Mouse (Mus musculus) frontal cortex, adult (tissue): ENCODE measurements at regions not wholly inside any gene's neighbourhood (a gene's known extent, or its start where the extent isn't known, plus 50 kb on each side); places are given as distances from the start of the nearest gene placed in this dataset.

Experiments
- ATAC-seq: cut with Nextera tagmentation; 2 replicates; pipeline ENCODE4 v1.9.2; 2017; ENCODE audit warnings: mild to moderate bottlenecking, moderate library complexity, mixed read lengths; ENCODE audit not compliant: low TSS enrichment

- ATAC-seq, result no peak
Measured at GRCm38 (mm10) chr3:19067141-19067757, 561.2 kb downstream of the 1700064H15Rik start.
